Comparison of ENCODE assay signal across 8 mouse cellular contexts in genomic region chr3:121291560-121292258, GRCm38 (mm10). TPM values are rescaled to one million over a fixed set of nuclear protein-coding genes. Genes with fewer than 3 reads are reported as not detected.
DNase-seq lines count a peak whose midpoint lies in the region; ATAC-seq and TF ChIP-seq lines count a peak whose summit lies in the region.

Gene Alg14 (plus strand): TSS chr3:121291773.

- peak; percentile 98 for DNase-seq in MEL (ENCODE audit: low read depth, low spot score)
- DNase-seq in cerebellum, adult 2 months = peak; percentile 97 to 98
- DNase-seq in forebrain, postnatal 0 days = peak; percentile 99
- DNase-seq in heart, postnatal 4 days = peak; percentile 97
- DNase-seq in layer of hippocampus, adult 8-10 months (ENCODE audit: low spot score in 2 of 2) = peak; percentile 98
- peak; percentile 96 for DNase-seq in ovary, adult 18-20 months (ENCODE audit: low spot score)
- peak; percentile 98 for DNase-seq in thymus, postnatal 0 days (ENCODE audit: low spot score)

- peak; percentile 20 to 95; a peak in 2 of 4 replicates for TF ChIP-seq POLR2A in MEL (IDR thresholded peaks at IDR 0.05; ENCODE audit: control insufficient read depth in 1 of 2, insufficient read depth in 1 of 2, low read depth in 1 of 2, low read length in 2 of 2, poor library complexity in 1 of 2)
- TF ChIP-seq POLR2A in cerebellum, adult 2 months (IDR thresholded peaks at IDR 0.05; ENCODE audit: borderline replicate concordance, insufficient read depth, low read length) = peak; percentile 72; the same call in 1 of the 2 replicates

- under 1% methylated on average over 42 of the region's 42 CpGs for WGBS in cerebellum, adult 2 months
- WGBS in forebrain, postnatal 0 days = under 1% methylated on average over 42 of the region's 42 CpGs
- under 1% methylated on average over 42 of the region's 42 CpGs for WGBS in lung, embryonic 15.5 days

- no peak for TF ChIP-seq EP300 in MEL (IDR thresholded peaks at IDR 0.05; ENCODE audit: low read depth in 1 of 2, low read length in 2 of 2)

- H3K79me2 ChIP-seq in MEL (ENCODE audit: control insufficient read depth, insufficient read depth, low read length, poor library complexity) = no peaks in the 10 kb centered on the region; the same call in 1 of the 2 replicates

- peak; percentile 96 for ATAC-seq in forebrain, postnatal 0 days
- peak; percentile 98 for ATAC-seq in lung, embryonic 15.5 days (ENCODE audit: borderline replicate concordance, extremely low read depth, low FRiP score, low TSS enrichment)

- H3K4me2 ChIP-seq in forebrain, postnatal 0 days (ENCODE audit: low read depth) = peak within 1 kb of the TSS; percentile 47
- H3K4me2 ChIP-seq in lung, embryonic 15.5 days = peak within 1 kb of the TSS; percentile 60

- H3K4me3 ChIP-seq in MEL (ENCODE audit: control insufficient read depth in 1 of 2, insufficient read depth in 1 of 2, low read depth in 2 of 2, low read length in 2 of 2) = peak within 1 kb of the TSS; percentile 77 to 89
- H3K4me3 ChIP-seq in cerebellum, adult 2 months (replicated peaks; ENCODE audit: insufficient read depth, low read depth, low read length) = peak within 1 kb of the TSS; percentile 90
- peak within 1 kb of the TSS; percentile 67 for H3K4me3 ChIP-seq in forebrain, postnatal 0 days (ENCODE audit: low read depth, low read length)
- H3K4me3 ChIP-seq in lung, embryonic 15.5 days = peak within 1 kb of the TSS; percentile 75

- H3K9me3 ChIP-seq in MEL (replicated peaks; ENCODE audit: insufficient read depth, low read length) = no peaks in the 10 kb centered on the region
- H3K9me3 ChIP-seq in forebrain, postnatal 0 days (ENCODE audit: low read length) = no peaks in the 10 kb centered on the region
- H3K9me3 ChIP-seq in lung, embryonic 15.5 days = no peaks in the 10 kb centered on the region

- H3K27ac ChIP-seq in MEL (ENCODE audit: control insufficient read depth, low read depth, low read length) = peak within 1 kb of the TSS; percentile 81
- peak within 1 kb of the TSS; percentile 73 for H3K27ac ChIP-seq in cerebellum, adult 2 months (ENCODE audit: insufficient read depth, low read length)
- peak within 1 kb of the TSS; percentile 91 for H3K27ac ChIP-seq in forebrain, postnatal 0 days (ENCODE audit: low read depth, low read length)
- H3K27ac ChIP-seq in lung, embryonic 15.5 days = peak within 1 kb of the TSS; percentile 98

- no peak for TF ChIP-seq RAD21 in MEL (IDR thresholded peaks at IDR 0.05; ENCODE audit: low read depth, low read length)

- H3K4me1 ChIP-seq in MEL (ENCODE audit: control insufficient read depth in 1 of 2, insufficient read depth in 2 of 2, low read length in 2 of 2) = 0 out of 4 replicates have a peak, but pooled peaks cover 0 to 5% of the 10 kb centered on the region in 2 experiments
- no peaks in the 10 kb centered on the region for H3K4me1 ChIP-seq in cerebellum, adult 2 months (ENCODE audit: control insufficient read depth, insufficient read depth, low read length)
- H3K4me1 ChIP-seq in forebrain, postnatal 0 days (ENCODE audit: insufficient read depth) = 0 out of 2 replicates have a peak, but pooled peaks cover 3% of the 10 kb centered on the region
- H3K4me1 ChIP-seq in lung, embryonic 15.5 days = peaks cover 8% of the 10 kb centered on the region

- no peak for TF ChIP-seq CTCF in MEL (IDR thresholded peaks at IDR 0.05 in 2 of 3, conservative IDR thresholded peaks at IDR 0.05 in 1 of 3; ENCODE audit: control insufficient read depth in 1 of 3, insufficient read depth in 1 of 3, low read depth in 2 of 3, low read length in 3 of 3, poor library complexity in 1 of 3, severe bottlenecking in 1 of 3)
- no peak for TF ChIP-seq CTCF in cerebellum, adult 2 months (IDR thresholded peaks at IDR 0.05; ENCODE audit: borderline replicate concordance, insufficient read depth, low read depth, low read length)
- peak; percentile 51 for TF ChIP-seq CTCF in forebrain, postnatal 0 days (IDR thresholded peaks at IDR 0.05; ENCODE audit: low read depth)

- H3K9ac ChIP-seq in MEL (ENCODE audit: control insufficient read depth, low read depth, low read length, poor library complexity, severe bottlenecking) = peak within 1 kb of the TSS; percentile 80
- H3K9ac ChIP-seq in forebrain, postnatal 0 days = peak within 1 kb of the TSS; percentile 60
- peak within 1 kb of the TSS; percentile 70 for H3K9ac ChIP-seq in lung, embryonic 15.5 days

- no peaks in the 10 kb centered on the region for H3K27me3 ChIP-seq in MEL (ENCODE audit: control insufficient read depth in 1 of 2, insufficient read depth in 2 of 2, low read length in 2 of 2)
- H3K27me3 ChIP-seq in cerebellum, adult 2 months (ENCODE audit: control insufficient read depth, insufficient read depth, low read length) = no peaks in the 10 kb centered on the region
- no peaks in the 10 kb centered on the region for H3K27me3 ChIP-seq in forebrain, postnatal 0 days (ENCODE audit: insufficient read depth, low read length)
- no peaks in the 10 kb centered on the region for H3K27me3 ChIP-seq in lung, embryonic 15.5 days

- peaks cover 0 to 2% of the 10 kb centered on the region in 2 experiments; a peak in 1 of 4 replicates for H3K36me3 ChIP-seq in MEL (ENCODE audit: control insufficient read depth in 1 of 2, insufficient read depth in 2 of 2, low read length in 2 of 2)
- H3K36me3 ChIP-seq in forebrain, postnatal 0 days (ENCODE audit: insufficient read depth) = no peaks in the 10 kb centered on the region
- H3K36me3 ChIP-seq in lung, embryonic 15.5 days = no peaks in the 10 kb centered on the region

TF ChIP-seq in MEL, 35 proteins besides CTCF, POLR2A, EP300 and RAD21:
- TF ChIP-seq RCOR1 (IDR thresholded peaks at IDR 0.05; ENCODE audit: low read depth, low read length) (no peak), ZMIZ1 (IDR thresholded peaks at IDR 0.05; ENCODE audit: low read depth, low read length) (peak; percentile 84; the same call in 1 of the 2 replicates), MAFK (IDR thresholded peaks at IDR 0.05; ENCODE audit: borderline replicate concordance, low read depth, low read length) (no peak), POLR2AphosphoS2 (IDR thresholded peaks at IDR 0.05; ENCODE audit: low read length) (peak; percentile 86), TBP (IDR thresholded peaks at IDR 0.05; ENCODE audit: low read depth, low read length) (peak; percentile 84), NELFE (IDR thresholded peaks at IDR 0.05; ENCODE audit: low read depth, low read length) (peak; percentile 94), SIN3A (IDR thresholded peaks at IDR 0.05; ENCODE audit: low read length) (peak; percentile 85), HCFC1 (IDR thresholded peaks at IDR 0.05; ENCODE audit: low read depth, low read length) (peak; percentile 99), BHLHE40 (IDR thresholded peaks at IDR 0.05; ENCODE audit: borderline replicate concordance, low read depth, low read length) (no peak), KAT2A (conservative IDR thresholded peaks at IDR 0.05; ENCODE audit: low read depth, low read length) (peak; percentile 84), MYB (IDR thresholded peaks at IDR 0.05; ENCODE audit: low read depth, low read length) (no peak), MAZ (IDR thresholded peaks at IDR 0.05; ENCODE audit: low read depth, low read length) (no peak), MYC (IDR thresholded peaks at IDR 0.05; ENCODE audit: low read depth, low read length) (no peak), MAX (IDR thresholded peaks at IDR 0.05; ENCODE audit: low read length) (no peak; the same call in 1 of the 2 replicates), UBTF (IDR thresholded peaks at IDR 0.05; ENCODE audit: borderline replicate concordance, insufficient read depth, low read depth, low read length) (no peak), MEF2A (IDR thresholded peaks at IDR 0.05; ENCODE audit: extremely low read depth, insufficient replicate concordance, low read depth, low read length, poor library complexity, severe bottlenecking) (no peak), ZNF384 (IDR thresholded peaks at IDR 0.05; ENCODE audit: low read depth, low read length) (peak; percentile 53), CHD2 (IDR thresholded peaks at IDR 0.05; ENCODE audit: low read length) (no peak), USF1 (IDR thresholded peaks at IDR 0.05; ENCODE audit: low read depth, low read length) (no peak), CHD1 (IDR thresholded peaks at IDR 0.05; ENCODE audit: low read depth, low read length) (no peak), ELF1 (IDR thresholded peaks at IDR 0.05; ENCODE audit: low read depth, low read length) (peak; percentile 98), GABPA (IDR thresholded peaks at IDR 0.05; ENCODE audit: low read depth, low read length) (no peak), GATA1 (IDR thresholded peaks at IDR 0.05; ENCODE audit: low read depth, low read length) (no peak), ZC3H11A (IDR thresholded peaks at IDR 0.05; ENCODE audit: low read depth, low read length) (no peak), USF2 (IDR thresholded peaks at IDR 0.05; ENCODE audit: borderline replicate concordance in 1 of 2, insufficient read depth in 1 of 2, low read depth in 1 of 2, low read length in 2 of 2) (no peak), TCF12 (IDR thresholded peaks at IDR 0.05; ENCODE audit: low read depth, low read length) (peak; percentile 68), TAL1 (IDR thresholded peaks at IDR 0.05; ENCODE audit: low read length) (no peak), ETS1 (IDR thresholded peaks at IDR 0.05; ENCODE audit: low read depth, low read length) (peak; percentile 32; the same call in 1 of the 2 replicates), NRF1 (IDR thresholded peaks at IDR 0.05; ENCODE audit: insufficient read depth, low read depth, low read length, poor library complexity, severe bottlenecking) (peak; percentile 73), ZKSCAN1 (IDR thresholded peaks at IDR 0.05; ENCODE audit: low read depth, low read length) (no peak), JUND (IDR thresholded peaks at IDR 0.05; ENCODE audit: low read depth, low read length) (no peak), MXI1 (IDR thresholded peaks at IDR 0.05; ENCODE audit: low read depth, low read length) (peak; percentile 82; the same call in 1 of the 2 replicates)

RNA-seq across cellular contexts. Expression of gene Alg14, which starts in this region (rescaled TPM):
- 2.5 and 3.2 TPM in 2 replicates for total RNA-seq in MEL (2012; rRNA removed)
- polyA plus RNA-seq in MEL (2012; ENCODE audit: insufficient read depth in 1 of 2, insufficient read length in 2 of 2, low read depth in 1 of 2, low replicate concordance in 2 of 2, missing spikeins in 1 of 2) = 10 to 100 TPM in 1 of 2 experiments, not detected in 1; 20.1 TPM
- polyA plus RNA-seq in cerebellum, adult 2 months (2012; rRNA removed) = 24.6 and 27.1 TPM in 2 replicates
- 20.8 and 28.2 TPM in 2 replicates for total RNA-seq in forebrain, postnatal 0 days (2014; rRNA removed)
- 29.6 and 31.6 TPM in 2 replicates for polyA plus RNA-seq in forebrain, postnatal 0 days (2015; fragmentation: Nextera tagmentation; extraction: Ambion mirVana)
- total RNA-seq in heart, postnatal 4 days (2021) = 10 to 100 TPM; 21.9 to 24.7 TPM
- total RNA-seq in layer of hippocampus, adult 8-10 months (2022) = 10 to 100 TPM; 11.3 to 14.0 (median 12.9) TPM
- polyA plus RNA-seq in lung, embryonic 15.5 days (2015; fragmentation: Nextera tagmentation; extraction: Ambion mirVana) = 44.5 and 46.0 TPM in 2 replicates
- polyA plus RNA-seq in thymus, postnatal 0 days (2015; fragmentation: Nextera tagmentation; extraction: Ambion mirVana) = 24.3 and 28.1 TPM in 2 replicates

Comparison
In these comparisons a context has a peak if more than half of its experiments do, and no peak if none do; other contexts are left out.
1. Peak in every context shown above with its lines: DNase-seq, ATAC-seq, H3K4me3 ChIP-seq and H3K27ac ChIP-seq.